Mouse (Mus musculus): ENCODE results near the gene Pcsk4. TPM values are rescaled to one million over a fixed set of nuclear protein-coding genes. Genes with fewer than 3 reads are reported as not detected.

Gene Pcsk4
- polyA plus RNA-seq, 1 experiment from 2014 or later = 4.7 TPM

- no peak for DNase-seq (ENCODE audit: low spot score)
- Histone ChIP-seq H3K27me3 (ENCODE audit: control insufficient read depth, insufficient read depth, low read length) (no peaks in the 10 kb centered on the region), H3K27ac (peak overlapping the region; percentile 93), H3K9me3 (ENCODE audit: control insufficient read depth, low read length) (no peaks in the 10 kb centered on the region), H3K9ac (peak overlapping the region; percentile 57), H3K36me3 (replicated peaks; ENCODE audit: control insufficient read depth, insufficient read depth) (peaks cover 23% of the 10 kb centered on the region), H3K4me2 (replicated peaks) (peak overlapping the region; percentile 95), H3K4me1 (replicated peaks; ENCODE audit: control insufficient read depth, insufficient read depth, low read length) (peaks cover 56% of the 10 kb centered on the region), H3K4me3 (replicated peaks; ENCODE audit: low read length) (peak overlapping the region; percentile 42)
- 65% methylated on average over 5 of the region's 5 CpGs for WGBS
- no peak for ATAC-seq (ENCODE audit: low FRiP score)
These were observed 32.5 kb downstream of the Pcsk4 start for GRCm38 (mm10) chr10:80296824-80297223.

GRCm38 (mm10) chr10:80295618-80296425, 33.5 kb downstream of the Pcsk4 start, which contains the start of gene Apc2:
TSS of gene Apc2 (plus strand) at chr10:80295977.
- ATAC-seq (ENCODE audit: low FRiP score) (peak; percentile 59), DNase-seq (ENCODE audit: low spot score) (peak; percentile 88)
- Histone ChIP-seq H3K27ac (peak within 1 kb of the TSS; percentile 93), H3K4me1 (replicated peaks; ENCODE audit: control insufficient read depth, insufficient read depth, low read length) (peaks cover 53% of the 10 kb centered on the region), H3K36me3 (replicated peaks; ENCODE audit: control insufficient read depth, insufficient read depth) (peaks cover 20% of the 10 kb centered on the region), H3K27me3 (ENCODE audit: control insufficient read depth, insufficient read depth, low read length) (no peaks in the 10 kb centered on the region), H3K4me3 (replicated peaks; ENCODE audit: low read length) (peak within 1 kb of the TSS; percentile 42), H3K9me3 (ENCODE audit: control insufficient read depth, low read length) (no peaks in the 10 kb centered on the region), H3K9ac (peak within 1 kb of the TSS; percentile 57), H3K4me2 (replicated peaks) (peak within 1 kb of the TSS; percentile 95)
- WGBS = under 1% methylated on average over 26 of the region's 26 CpGs

GRCm38 (mm10) chr10:80294788-80295303, 34.5 kb downstream of the Pcsk4 start:
- no peak for ATAC-seq (ENCODE audit: low FRiP score)
- H3K27ac ChIP-seq = peak overlapping the region; percentile 93; the same call in 1 of the 2 replicates
- no peak for DNase-seq (ENCODE audit: low spot score)
- peaks cover 46% of the 10 kb centered on the region for H3K4me1 ChIP-seq (replicated peaks; ENCODE audit: control insufficient read depth, insufficient read depth, low read length)
- H3K4me3 ChIP-seq (replicated peaks; ENCODE audit: low read length) = no peak overlapping the region
- peaks cover 20% of the 10 kb centered on the region for H3K36me3 ChIP-seq (replicated peaks; ENCODE audit: control insufficient read depth, insufficient read depth)
- H3K27me3 ChIP-seq (ENCODE audit: control insufficient read depth, insufficient read depth, low read length) = no peaks in the 10 kb centered on the region
- peak overlapping the region; percentile 57 for H3K9ac ChIP-seq
- WGBS = 55% methylated on average over 7 of the region's 7 CpGs
- H3K4me2 ChIP-seq (replicated peaks) = no peak overlapping the region
- H3K9me3 ChIP-seq (ENCODE audit: control insufficient read depth, low read length) = no peaks in the 10 kb centered on the region

GRCm38 (mm10) chr10:80294311-80294710, 35.0 kb downstream of the Pcsk4 start:
- peaks cover 20% of the 10 kb centered on the region for H3K36me3 ChIP-seq (replicated peaks; ENCODE audit: control insufficient read depth, insufficient read depth)
- H3K9me3 ChIP-seq (ENCODE audit: control insufficient read depth, low read length) = no peaks in the 10 kb centered on the region
- DNase-seq (ENCODE audit: low spot score) (no peak), ATAC-seq (ENCODE audit: low FRiP score) (no peak)
- peaks cover 46% of the 10 kb centered on the region for H3K4me1 ChIP-seq (replicated peaks; ENCODE audit: control insufficient read depth, insufficient read depth, low read length)
- no peak overlapping the region for H3K4me3 ChIP-seq (replicated peaks; ENCODE audit: low read length)
- no peak overlapping the region for H3K4me2 ChIP-seq (replicated peaks)
- H3K27ac ChIP-seq = no peak overlapping the region
- H3K9ac ChIP-seq = no peak overlapping the region
- no peaks in the 10 kb centered on the region for H3K27me3 ChIP-seq (ENCODE audit: control insufficient read depth, insufficient read depth, low read length)
- 72% methylated on average over 4 of the region's 4 CpGs for WGBS

GRCm38 (mm10) chr10:80293325-80293724, 36.0 kb downstream of the Pcsk4 start:
- H3K4me3 ChIP-seq (replicated peaks; ENCODE audit: low read length) = peak overlapping the region; percentile 66
- ATAC-seq (ENCODE audit: low FRiP score) = no peak
- 27% methylated on average over 14 of the region's 14 CpGs for WGBS
- H3K9ac ChIP-seq = peak overlapping the region; percentile 95
- H3K27me3 ChIP-seq (ENCODE audit: control insufficient read depth, insufficient read depth, low read length) = no peaks in the 10 kb centered on the region
- no peak for DNase-seq (ENCODE audit: low spot score)
- peak overlapping the region; percentile 96 for H3K4me2 ChIP-seq (replicated peaks)
- H3K36me3 ChIP-seq (replicated peaks; ENCODE audit: control insufficient read depth, insufficient read depth) = peaks cover 28% of the 10 kb centered on the region
- H3K4me1 ChIP-seq (replicated peaks; ENCODE audit: control insufficient read depth, insufficient read depth, low read length) = peaks cover 43% of the 10 kb centered on the region
- H3K27ac ChIP-seq = peak overlapping the region; percentile 88
- no peaks in the 10 kb centered on the region for H3K9me3 ChIP-seq (ENCODE audit: control insufficient read depth, low read length)

- Histone ChIP-seq H3K4me2 (replicated peaks) (peak within 1 kb of the TSS; percentile 96), H3K9ac (peak within 1 kb of the TSS; percentile 95), H3K27me3 (ENCODE audit: control insufficient read depth, insufficient read depth, low read length) (no peaks in the 10 kb centered on the region), H3K9me3 (ENCODE audit: control insufficient read depth, low read length) (no peaks in the 10 kb centered on the region), H3K27ac (peak within 1 kb of the TSS; percentile 88), H3K4me1 (replicated peaks; ENCODE audit: control insufficient read depth, insufficient read depth, low read length) (peaks cover 35% of the 10 kb centered on the region), H3K36me3 (replicated peaks; ENCODE audit: control insufficient read depth, insufficient read depth) (peaks cover 35% of the 10 kb centered on the region), H3K4me3 (replicated peaks; ENCODE audit: low read length) (peak within 1 kb of the TSS; percentile 66)
- DNase-seq (ENCODE audit: low spot score) = peak; percentile 98
- WGBS = under 1% methylated on average over 72 of the region's 72 CpGs
- peak; percentile 81 for ATAC-seq (ENCODE audit: low FRiP score)
These were observed 36.8 kb downstream of the Pcsk4 start, which contains the start of gene Rps15 for GRCm38 (mm10) chr10:80292251-80293146. TSS of gene Rps15 (plus strand) at chr10:80292453.

- H3K9me3 ChIP-seq (ENCODE audit: control insufficient read depth, low read length) = no peaks in the 10 kb centered on the region
- no peak overlapping the region for H3K4me3 ChIP-seq (replicated peaks; ENCODE audit: low read length)
- peaks cover 56% of the 10 kb centered on the region for H3K36me3 ChIP-seq (replicated peaks; ENCODE audit: control insufficient read depth, insufficient read depth)
- H3K9ac ChIP-seq = no peak overlapping the region
- peaks cover 13% of the 10 kb centered on the region for H3K4me1 ChIP-seq (replicated peaks; ENCODE audit: control insufficient read depth, insufficient read depth, low read length)
- no peaks in the 10 kb centered on the region for H3K27me3 ChIP-seq (ENCODE audit: control insufficient read depth, insufficient read depth, low read length)
- DNase-seq (ENCODE audit: low spot score) (no peak), ATAC-seq (ENCODE audit: low FRiP score) (no peak)
- H3K4me2 ChIP-seq (replicated peaks) = no peak overlapping the region
- no peak overlapping the region for H3K27ac ChIP-seq
- WGBS = 72% methylated on average over 8 of the region's 8 CpGs
These were observed 40.6 kb downstream of the Pcsk4 start for GRCm38 (mm10) chr10:80288657-80289056.

GRCm38 (mm10) chr10:80288097-80288496, 41.2 kb downstream of the Pcsk4 start:
- no peak overlapping the region for H3K4me2 ChIP-seq (replicated peaks)
- no peak for ATAC-seq (ENCODE audit: low FRiP score)
- no peak overlapping the region for H3K4me3 ChIP-seq (replicated peaks; ENCODE audit: low read length)
- peaks cover 57% of the 10 kb centered on the region for H3K36me3 ChIP-seq (replicated peaks; ENCODE audit: control insufficient read depth, insufficient read depth)
- H3K27ac ChIP-seq = no peak overlapping the region
- WGBS = 93% methylated on average over 12 of the region's 12 CpGs
- H3K4me1 ChIP-seq (replicated peaks; ENCODE audit: control insufficient read depth, insufficient read depth, low read length) = peaks cover 7% of the 10 kb centered on the region
- no peak for DNase-seq (ENCODE audit: low spot score)
- no peak overlapping the region for H3K9ac ChIP-seq
- no peaks in the 10 kb centered on the region for H3K9me3 ChIP-seq (ENCODE audit: control insufficient read depth, low read length)
- H3K27me3 ChIP-seq (ENCODE audit: control insufficient read depth, insufficient read depth, low read length) = no peaks in the 10 kb centered on the region

Measured in hindbrain, embryonic 14.5 days (tissue).